Mouse (Mus musculus) naive thymus-derived CD4-positive, alpha-beta T cell, adult 2 months (primary cell): ENCODE data around the gene Oscp1.
"Not testable (repeated sequence)": the region's sequence is repeated elsewhere in the genome, so short reads cannot be mapped to it uniquely, and the experiment has no call there.

Experiments
- DNase-seq: peaks from one replicate; pipeline ENCODE4 v3.0.0-alpha.2; 2011; ENCODE audit warnings: low read depth

The Oscp1 gene

DNA sequence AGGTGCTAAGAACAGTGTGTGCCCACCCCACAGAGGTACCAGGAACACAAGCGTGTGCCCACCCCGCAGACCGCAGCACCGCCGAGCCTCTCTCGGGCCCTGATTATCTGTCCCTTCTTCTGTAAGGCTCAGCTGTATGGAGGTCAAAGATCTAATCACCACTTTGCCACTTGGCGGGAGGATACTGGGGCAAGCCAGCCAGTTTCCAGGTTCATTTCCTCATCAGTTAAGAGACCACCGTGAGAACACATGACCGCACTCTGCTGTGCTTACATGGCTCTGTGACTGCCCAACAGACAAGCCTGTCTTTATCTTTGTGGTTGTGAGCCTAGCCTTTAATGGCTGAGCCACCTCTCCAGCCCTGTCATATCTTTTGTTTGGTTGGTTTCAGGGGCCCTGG is 24.7 kb downstream of the Oscp1 start:
- no peak for DNase-seq

DNA sequence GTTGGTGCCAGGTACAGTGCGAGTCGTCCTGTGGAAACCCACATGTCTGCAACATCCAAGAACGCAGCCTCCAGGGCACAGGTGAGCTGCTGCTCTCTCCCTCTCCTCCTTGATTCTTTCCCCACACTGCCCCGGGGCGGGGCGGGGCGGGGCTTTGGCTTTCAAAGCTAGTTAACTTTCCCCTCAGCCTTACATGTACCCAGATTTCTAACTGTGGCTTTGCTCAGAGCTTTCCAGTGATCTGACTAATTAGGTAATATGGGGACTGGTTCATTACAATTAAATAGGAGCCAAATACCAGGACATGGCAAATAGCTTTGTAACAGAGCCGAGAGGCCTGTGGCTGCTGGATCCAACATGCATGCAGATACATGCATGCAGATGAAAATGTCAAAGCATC is 26.0 kb downstream of the Oscp1 start:
- DNase-seq, result no peak

GRCm38 (mm10) chr4:126085996-126086576 is 27.7 kb downstream of the Oscp1 start:
- DNase-seq, result peak; percentile 94

- DNase-seq, result peak; percentile 76
Measured at GRCm38 (mm10) chr4:126090101-126090847, 31.9 kb downstream of the Oscp1 start.

DNA sequence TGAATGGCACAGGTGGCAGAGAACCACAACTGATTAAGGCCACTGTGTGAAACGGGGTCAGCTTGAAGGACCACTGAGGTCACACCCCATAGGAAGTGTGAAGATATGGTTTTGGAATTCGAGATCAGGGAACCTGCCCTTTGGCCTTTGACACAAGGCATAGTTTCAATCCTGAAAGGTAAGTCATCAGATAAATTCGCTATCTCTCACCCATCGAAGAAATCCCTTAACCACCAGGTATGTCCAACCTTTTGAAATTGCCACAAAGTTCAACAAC is 32.4 kb downstream of the Oscp1 start:
- DNase-seq, result no peak

GRCm38 (mm10) chr4:126091873-126092272 is 33.5 kb downstream of the Oscp1 start:
- DNase-seq, result no peak

GRCm38 (mm10) chr4:126095622-126096430 is 37.5 kb downstream of the Oscp1 start:
- not testable (repeated sequence) for DNase-seq

GRCm38 (mm10) chr4:126096464-126097111 is 38.2 kb downstream of the Oscp1 start, which contains the start of gene Lsm10:
Lsm10 (plus strand) TSS chr4:126096623.
- peak; percentile 97 for DNase-seq

DNA sequence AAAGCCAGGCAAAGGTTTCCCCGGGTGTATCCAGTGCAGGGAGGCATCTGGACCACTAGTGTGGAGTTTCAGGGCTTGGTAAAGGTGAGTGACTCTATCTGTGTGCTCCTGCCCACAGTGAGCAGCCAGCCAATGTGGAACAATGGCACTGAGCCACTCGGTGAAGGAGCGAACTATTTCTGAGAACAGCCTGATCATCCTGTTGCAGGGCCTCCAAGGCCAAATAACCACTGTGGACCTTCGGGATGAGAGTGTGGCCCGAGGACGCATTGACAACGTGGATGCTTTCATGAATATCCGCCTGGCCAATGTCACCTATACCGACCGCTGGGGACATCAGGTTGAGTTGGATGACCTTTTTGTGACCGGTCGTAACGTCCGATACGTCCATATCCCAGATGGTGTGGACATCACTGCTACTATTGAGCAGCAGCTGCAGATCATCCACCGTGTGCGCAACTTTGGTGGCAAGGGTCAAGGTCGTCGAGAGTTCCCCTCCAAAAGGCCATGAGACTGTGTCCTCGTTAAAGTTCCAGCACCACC is 39.4 kb downstream of the Oscp1 start:
- DNase-seq, result no peak

GRCm38 (mm10) chr4:126099365-126099764 is 41.0 kb downstream of the Oscp1 start:
- DNase-seq, result no peak

GRCm38 (mm10) chr4:126100764-126101163 is 42.4 kb downstream of the Oscp1 start:
- DNase-seq, result no peak

DNA sequence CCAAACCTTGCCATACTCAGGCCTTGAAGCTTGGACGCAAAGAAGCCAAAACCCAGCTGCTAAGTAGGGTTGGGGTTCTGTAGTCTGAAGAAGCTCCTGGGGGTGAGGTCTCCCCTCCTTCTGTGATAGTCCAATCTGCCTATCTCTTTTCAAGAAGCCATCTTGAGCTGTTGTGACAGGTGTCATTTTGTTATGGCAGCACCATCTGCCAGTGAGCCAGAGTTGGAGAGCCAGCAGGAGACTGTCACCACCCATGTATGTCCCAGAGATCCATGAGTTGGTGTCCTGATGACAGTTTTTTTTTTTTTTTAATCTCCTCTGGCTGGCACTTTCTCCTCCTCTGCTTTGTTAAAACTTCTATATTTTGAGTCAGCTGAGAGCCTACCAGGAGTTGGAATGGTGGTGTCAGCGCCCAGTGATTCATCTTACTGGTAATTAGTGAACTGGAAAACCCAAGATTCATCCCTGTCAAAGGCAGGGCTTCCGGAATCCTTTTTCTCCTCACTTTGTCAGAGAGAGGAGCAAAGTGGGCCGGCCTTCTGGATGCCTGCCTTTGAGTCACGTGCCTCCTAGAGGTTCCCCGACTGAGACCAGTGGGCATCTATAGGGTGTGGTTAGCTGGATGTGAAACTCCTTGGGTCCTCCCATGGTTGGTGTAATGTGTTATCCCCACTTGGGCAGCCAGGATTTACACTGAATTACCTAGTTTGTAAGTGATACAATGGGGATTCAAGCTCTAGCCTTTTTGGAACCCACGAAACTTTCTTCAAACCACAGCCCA is 43.9 kb downstream of the Oscp1 start:
- DNase-seq, result no peak

DNA sequence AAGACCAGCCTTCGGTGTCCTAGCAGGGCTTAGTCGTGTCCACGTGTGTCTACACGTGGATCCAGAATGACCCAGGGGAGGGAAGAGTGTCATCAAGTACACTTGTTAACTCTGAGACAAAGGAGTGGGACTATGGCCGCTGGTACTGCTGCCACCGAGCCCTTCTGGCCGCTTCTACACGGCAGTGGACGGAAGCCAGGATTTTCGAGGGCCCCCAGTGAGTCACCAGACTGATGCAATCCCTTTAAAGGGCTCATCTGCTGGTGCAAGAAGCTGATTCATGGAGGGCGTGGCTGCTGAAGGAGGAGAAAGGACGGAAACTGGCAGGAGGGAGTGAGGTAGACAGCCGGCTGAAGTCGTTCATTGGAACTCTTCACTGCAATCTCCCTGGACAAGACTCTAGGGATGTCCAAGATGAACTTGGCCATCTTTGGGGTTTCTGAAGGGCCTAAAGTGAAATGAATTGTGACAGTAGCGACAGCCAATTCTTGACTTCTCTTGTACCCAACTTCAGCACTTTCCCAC is 44.8 kb downstream of the Oscp1 start:
- peak; percentile 73 for DNase-seq

GRCm38 (mm10) chr4:126103590-126104068 is 45.3 kb downstream of the Oscp1 start, which contains the start of gene Stk40:
Stk40 (plus strand) TSS chr4:126103957.
- DNase-seq, result peak; percentile 99

GRCm38 (mm10) chr4:126104261-126105075 is 46.1 kb downstream of the Oscp1 start:
- DNase-seq, result peak; percentile 51

GRCm38 (mm10) chr4:126105131-126105783 is 46.9 kb downstream of the Oscp1 start:
- no peak for DNase-seq

DNA sequence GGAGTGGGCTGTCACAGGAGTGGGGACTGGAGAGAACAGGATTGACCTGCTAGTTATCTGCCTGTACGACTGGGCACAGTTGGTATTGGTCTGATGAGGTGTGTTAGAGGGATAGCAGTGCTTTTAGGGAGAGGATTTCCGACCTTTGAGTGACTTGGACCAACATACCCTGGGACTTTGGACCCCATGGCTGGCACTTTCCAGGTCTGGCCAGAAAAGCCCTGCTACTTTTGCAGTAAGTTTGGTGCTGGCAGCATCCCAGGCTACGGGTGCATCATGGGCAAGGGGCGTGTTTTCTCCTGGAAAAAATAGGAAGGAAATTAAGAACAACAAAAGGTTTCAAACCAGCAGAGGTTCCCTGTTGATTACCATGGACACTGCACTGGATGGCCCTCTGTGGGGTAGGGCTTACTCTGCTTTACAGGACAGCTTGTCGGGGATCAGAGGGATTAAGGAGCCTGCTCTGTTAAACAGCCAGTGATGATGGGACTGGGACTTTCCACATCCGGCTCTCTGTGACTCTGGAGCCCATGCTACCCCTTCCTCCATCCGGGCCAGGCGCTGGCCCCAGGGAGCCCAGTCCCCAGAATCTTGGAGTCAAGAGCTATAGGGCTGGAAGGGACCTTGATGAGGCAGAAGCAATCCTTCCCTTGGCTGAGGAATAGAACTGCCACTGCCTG is 49.8 kb downstream of the Oscp1 start:
- DNase-seq, result no peak

GRCm38 (mm10) chr4:126109613-126110373 is 51.4 kb downstream of the Oscp1 start:
- peak; percentile 54 for DNase-seq
